Mouse (Mus musculus): Measurements from ENCODE around the gene Usp34.

GRCm38 (mm10) chr11:23497335-23497717 lies 190.6 kb downstream of the Usp34 start:
- TF ChIP-seq CTCF (IDR thresholded peaks at IDR 0.05; ENCODE audit: extremely low read depth, insufficient read depth, low read length) (no peak), POLR2A (IDR thresholded peaks at IDR 0.05; ENCODE audit: extremely low read depth, insufficient read depth, low read length) (peak; percentile 74; the same call in 1 of the 2 replicates)
